Mouse (Mus musculus) left cerebral cortex, adult 8-10 months (tissue): ENCODE results near the gene Mycbp2. TPM values are rescaled to one million over a fixed set of nuclear protein-coding genes. Genes with fewer than 3 reads are reported as not detected.

Experiments used
- DNase-seq, 2 experiments: peaks; one replicate each; pipeline ENCODE4 v3.0.0; 2022; ENCODE audit warnings: low spot score in 2 of 2
- total RNA-seq, 4 experiments: library from RNA; stranded (reverse); gene quantifications; 2 replicates each; pipeline ENCODE4 v1.2.4; 2022

Mycbp2 gene
- total RNA-seq, 4 experiments from 2014 or later, result 148 to 173 (median 158) TPM

DNA sequence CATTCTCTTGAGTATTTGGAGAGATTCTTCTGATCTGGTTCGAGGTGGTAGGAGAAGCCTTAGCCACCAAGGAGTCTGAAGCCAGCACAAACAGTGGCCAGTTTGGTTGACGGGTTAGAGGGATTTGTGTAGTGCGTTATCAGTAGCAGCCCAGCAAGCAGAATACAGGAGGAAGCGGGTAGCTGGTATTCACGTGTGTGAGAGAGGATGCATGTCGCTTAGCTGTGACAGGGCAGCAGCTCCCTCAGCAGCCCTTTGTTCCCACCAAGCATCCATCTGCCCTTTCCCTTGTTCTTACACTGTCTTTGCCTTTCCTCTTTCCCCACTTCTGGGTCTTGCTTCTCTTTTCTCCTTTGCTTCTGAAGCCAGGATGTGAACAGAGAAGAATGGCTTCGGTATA, 271.4 kb downstream of the Mycbp2 start:
- DNase-seq, result no peak

DNA sequence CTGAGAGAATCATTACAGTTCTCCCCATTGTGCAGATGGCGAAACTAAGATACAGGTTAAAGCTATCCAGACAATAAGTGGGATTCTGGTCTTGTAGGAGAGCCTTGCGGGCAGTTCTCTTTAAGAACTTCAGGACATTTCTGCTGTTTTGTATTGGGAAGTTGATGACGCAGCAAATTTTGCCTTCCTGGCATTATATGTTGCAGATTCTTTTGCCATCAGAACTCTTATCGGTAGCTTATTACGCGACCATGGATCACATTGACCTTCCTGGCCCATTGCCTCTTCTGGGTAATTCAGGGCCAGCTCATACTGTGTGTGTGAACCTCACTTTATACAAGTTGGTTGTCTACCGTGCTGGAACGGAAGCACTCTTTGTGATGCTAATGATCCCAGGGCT, 272.8 kb downstream of the Mycbp2 start:
- no peak for DNase-seq

DNA sequence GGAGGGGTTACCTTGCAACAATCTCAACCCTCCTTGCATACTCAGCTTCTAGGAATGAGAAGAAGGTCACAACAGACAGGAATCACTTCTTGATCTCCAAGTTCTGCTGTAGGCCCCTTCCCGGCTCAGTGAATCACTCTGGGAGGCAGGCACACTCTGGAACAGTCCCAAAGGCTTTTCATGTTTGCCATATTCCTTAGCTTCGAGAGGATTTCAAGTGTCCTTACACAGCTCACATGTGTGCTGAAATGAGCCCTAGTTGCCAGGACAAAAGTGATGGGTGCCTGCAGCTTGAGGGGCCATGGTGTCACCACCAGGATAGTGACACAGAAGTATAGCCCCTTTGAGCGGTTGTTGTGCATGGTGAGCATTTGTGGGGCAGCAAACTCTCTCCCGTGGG, 273.9 kb downstream of the Mycbp2 start:
- DNase-seq, result no peak

DNA sequence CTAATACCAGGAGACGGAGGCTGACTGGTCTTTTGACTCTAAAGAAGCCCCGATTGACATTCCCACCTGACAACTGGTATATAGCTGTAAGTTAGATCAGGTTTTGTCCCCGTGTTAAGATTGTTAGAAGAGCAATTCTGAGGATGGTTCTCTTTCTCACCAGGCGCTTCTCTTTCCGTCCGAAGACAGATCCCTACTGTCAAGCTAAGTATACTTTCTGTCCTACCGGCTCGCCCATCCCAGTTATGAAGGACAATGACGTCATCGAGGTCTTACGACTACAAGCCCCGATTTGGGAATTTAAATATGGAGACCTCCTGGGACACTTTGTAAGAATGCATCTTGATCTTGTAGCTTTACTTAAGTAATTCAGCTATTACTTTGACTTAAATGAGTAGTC, 275.1 kb downstream of the Mycbp2 start:
- no peak for DNase-seq

DNA sequence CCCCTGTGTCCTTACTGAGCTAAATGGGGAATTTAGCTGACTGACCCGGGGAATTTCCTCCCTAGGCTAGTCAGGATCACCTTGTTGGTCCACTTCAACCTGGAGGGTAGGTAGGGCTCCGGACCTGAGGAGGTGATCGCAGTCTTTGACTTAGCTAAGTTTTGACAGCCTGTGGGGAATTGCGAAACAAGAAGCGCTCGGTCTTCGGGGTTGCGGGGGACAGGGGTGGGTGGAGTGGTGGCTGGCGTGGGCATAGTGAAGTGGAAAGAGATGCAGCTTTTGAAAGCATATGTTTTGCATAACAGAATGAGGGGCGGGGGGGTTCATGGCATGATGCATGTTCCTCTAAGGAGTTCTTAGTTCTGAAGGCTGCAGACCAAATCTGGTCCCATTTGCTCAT, 275.8 kb downstream of the Mycbp2 start:
- no peak for DNase-seq

DNA sequence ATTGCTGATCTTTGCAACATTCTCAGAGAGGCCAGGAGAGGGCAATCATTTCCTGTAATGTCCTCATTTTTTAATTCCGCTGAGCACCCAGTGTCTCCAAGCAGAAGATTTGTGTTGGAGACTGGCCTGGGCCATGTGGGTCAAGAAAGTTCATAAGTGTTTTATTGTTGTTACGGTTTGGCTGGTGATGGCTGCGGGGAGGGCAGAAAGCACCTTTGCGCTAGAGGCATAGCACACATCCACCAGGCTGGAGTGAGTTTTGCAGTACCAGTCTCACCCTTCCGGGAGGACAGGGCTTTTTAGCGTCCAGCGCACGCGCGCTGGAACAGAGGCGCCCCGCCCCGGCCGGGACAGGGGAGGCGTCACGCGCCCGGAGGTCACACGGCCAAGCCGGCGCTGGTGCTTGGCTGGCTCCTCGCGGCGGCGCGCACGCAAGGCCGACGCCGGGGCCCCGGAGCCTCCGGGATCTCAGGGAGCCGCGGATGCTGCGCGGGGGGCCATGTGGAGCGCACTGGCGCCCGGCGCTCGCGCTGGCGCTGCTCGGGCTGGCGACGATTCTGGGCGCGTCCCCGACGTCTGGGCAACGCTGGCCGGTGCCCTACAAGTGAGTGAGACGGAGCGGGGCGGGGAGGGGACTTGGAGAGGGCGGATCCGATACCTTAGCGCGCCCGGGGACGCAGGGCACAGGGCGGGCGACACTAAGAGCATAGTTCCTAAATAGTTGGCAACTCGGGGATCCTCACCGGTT, 276.6 kb downstream of the Mycbp2 start, which contains the start of gene Cln5:
Cln5 (plus strand) TSS at position 353 of the 748 bp plus-strand sequence.
- DNase-seq, result peak; percentile 72 to 89

DNA sequence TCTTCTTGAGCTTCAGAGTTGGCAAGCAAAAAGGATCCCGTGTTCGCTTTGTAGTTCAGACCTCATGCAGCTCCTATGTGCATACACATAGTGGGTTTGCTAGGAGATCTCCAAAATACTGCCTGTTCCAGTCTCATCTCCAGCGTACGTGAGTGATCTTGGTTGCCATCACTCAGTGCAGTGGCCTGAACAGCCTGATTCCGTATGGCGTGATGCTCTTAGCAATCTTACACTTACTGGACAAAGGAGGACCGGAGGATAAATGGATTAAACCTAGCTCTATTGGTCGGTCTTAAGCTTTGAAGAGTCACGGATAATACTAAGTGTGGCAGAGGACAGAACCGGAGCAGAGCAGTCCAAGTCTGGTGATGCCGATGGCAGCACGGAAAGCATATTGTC, 277.1 kb downstream of the Mycbp2 start:
- DNase-seq, result no peak

DNA sequence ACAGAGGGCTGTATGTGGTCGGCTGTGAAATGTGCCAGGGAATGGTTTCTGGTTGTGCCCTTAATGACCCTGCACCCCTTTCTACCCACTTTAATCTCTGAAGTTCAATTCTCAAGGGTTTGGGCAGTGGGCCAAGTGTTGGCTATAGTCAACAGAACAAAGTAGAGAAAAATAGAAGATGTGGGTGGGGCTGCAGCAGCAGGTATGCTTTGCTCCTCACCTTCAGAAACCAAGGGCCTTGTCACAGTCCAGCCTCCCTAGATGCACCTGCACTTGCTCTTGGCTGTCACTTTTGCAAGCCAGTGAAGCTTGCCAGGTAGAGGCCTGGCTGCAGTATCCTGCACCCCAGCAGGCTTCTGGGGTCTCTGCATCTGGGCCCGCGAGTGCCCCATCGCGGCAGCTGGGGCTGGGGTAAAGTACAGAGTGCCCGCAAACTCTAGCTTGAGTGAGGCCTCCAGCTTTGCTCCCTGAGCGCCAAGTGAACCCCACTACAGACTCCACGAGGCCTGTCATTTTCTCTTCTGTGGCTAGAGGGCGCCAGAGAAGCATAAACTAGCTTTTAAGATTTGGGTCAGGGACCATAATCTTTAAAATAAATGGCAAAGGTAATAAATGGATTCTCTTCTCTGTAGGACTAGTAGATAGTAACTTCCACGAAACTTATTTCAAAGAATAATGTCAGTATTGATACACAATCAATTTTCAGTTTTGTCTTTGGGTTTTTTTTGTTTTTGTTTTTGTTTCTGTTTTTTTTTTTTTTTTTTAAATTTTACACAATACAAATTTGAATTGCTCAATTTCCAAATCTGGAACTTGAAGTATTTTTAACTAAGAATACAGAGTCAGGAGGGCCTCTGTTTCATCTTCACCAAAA, 281.1 kb downstream of the Mycbp2 start:
- peak in 1 of 2 experiments; percentile 76 for DNase-seq

Other genes with a start within 250 kb of the Mycbp2 start
- 10 to 100 TPM; 81.8 to 91.9 (median 85.1) TPM for gene Fbxl3, start 247.2 kb downstream of the Mycbp2 start, total RNA-seq
- gene Scel, start 166.5 kb upstream of the Mycbp2 start, total RNA-seq, result 1 to 10 TPM; 1.2 to 1.5 (median 1.4) TPM